Mouse (Mus musculus) CH12.LX (cell line): ENCODE results near the gene Ptma.

Source experiments
- BHLHE40 ChIP-seq: IDR thresholded peaks from 2 replicates; pipeline ENCODE4 v1.6.1; 2011; ENCODE audit warnings: mild to moderate bottlenecking, low read depth, low read length, improper control_type of control experiment
- CTCF ChIP-seq, 2 experiments: IDR thresholded peaks in 1 of 2; conservative IDR thresholded peaks in 1 of 2; 2 replicates each; pipeline ENCODE4 v1.5.1; 2011 to 2012; ENCODE audit warnings: low read depth in 2 of 2, low read length in 2 of 2, improper control_type of control experiment in 1 of 2, inconsistent platforms in 1 of 2, mild to moderate bottlenecking in 1 of 2, moderate library complexity in 1 of 2
- EP300 ChIP-seq: IDR thresholded peaks from 2 replicates; pipeline ENCODE4 v1.6.1; 2011; ENCODE audit warnings: low read length, improper control_type of control experiment
- KAT2A ChIP-seq: IDR thresholded peaks from 2 replicates; pipeline ENCODE4 v1.6.1; 2012; ENCODE audit warnings: low read length, improper control_type of control experiment, inconsistent platforms; ENCODE audit not compliant: insufficient replicate concordance
- MXI1 ChIP-seq: IDR thresholded peaks from 2 replicates; pipeline ENCODE4 v1.6.1; 2011; ENCODE audit warnings: mild to moderate bottlenecking, low read depth, low read length, improper control_type of control experiment
- POLR2A ChIP-seq: IDR thresholded peaks from 2 replicates; pipeline ENCODE4 v1.6.1; 2011; ENCODE audit warnings: low read depth, mild to moderate bottlenecking, improper control_type of control experiment, low read length
- USF2 ChIP-seq: conservative IDR thresholded peaks from 2 replicates; pipeline ENCODE4 v1.6.1; 2011; ENCODE audit warnings: low read depth, low read length, improper control_type of control experiment

GRCm38 (mm10) chr1:86525499-86526115 is 919 bp upstream of the Ptma start:
- TF ChIP-seq EP300 (no peak), BHLHE40 (no peak), KAT2A (0 out of 2 replicates have a peak, but pooled peaks have one; percentile 41), MXI1 (no peak), CTCF (conservative IDR thresholded peaks at IDR 0.05 in 1 of 2, IDR thresholded peaks at IDR 0.05 in 1 of 2; ENCODE audit: low read depth in 2 of 2, low read length in 2 of 2) (no peak; a peak in 1 of 4 replicates), USF2 (no peak), POLR2A (no peak)
